Mouse (Mus musculus) cerebellum, postnatal 36 days (tissue): ENCODE measurements at regions not wholly inside any gene's neighbourhood (a gene's known extent, or its start where the extent isn't known, plus 50 kb on each side); places are given as distances from the start of the nearest gene placed in this dataset.

Experiments
- DNase-seq, 2 experiments: peaks; one replicate each; pipeline ENCODE4 v3.0.0; 2021 to 2022; ENCODE audit warnings: mixed read lengths in 2 of 2

GRCm38 (mm10) chr17:48792954-48793353 is 139.2 kb upstream of the Lrfn2 start:
- DNase-seq, result no peak

- peak; percentile 35 to 41 for DNase-seq
Observed at GRCm38 (mm10) chr17:48795773-48796172, 136.4 kb upstream of the Lrfn2 start.

- DNase-seq, result no peak
Observed at GRCm38 (mm10) chr17:48798196-48798595, 134.0 kb upstream of the Lrfn2 start.

GRCm38 (mm10) chr17:48802673-48803072 is 129.5 kb upstream of the Lrfn2 start:
- no peak for DNase-seq

- DNase-seq, result no peak
Observed at GRCm38 (mm10) chr17:48807905-48808304, 124.3 kb upstream of the Lrfn2 start.

GRCm38 (mm10) chr17:48814753-48815504 is 117.2 kb upstream of the Lrfn2 start:
- no peak for DNase-seq

GRCm38 (mm10) chr17:48816588-48817324 is 115.4 kb upstream of the Lrfn2 start:
- no peak for DNase-seq

GRCm38 (mm10) chr17:48817551-48817950 is 114.6 kb upstream of the Lrfn2 start:
- DNase-seq, result no peak

- DNase-seq, result no peak
Observed at GRCm38 (mm10) chr17:48819703-48820102, 112.5 kb upstream of the Lrfn2 start.

- no peak for DNase-seq
Observed at GRCm38 (mm10) chr17:48822101-48822876, 109.9 kb upstream of the Lrfn2 start.

- DNase-seq, result no peak
Observed at GRCm38 (mm10) chr17:48823921-48824320, 108.3 kb upstream of the Lrfn2 start.

GRCm38 (mm10) chr17:48825212-48825913 is 106.8 kb upstream of the Lrfn2 start:
- DNase-seq, result no peak

- no peak for DNase-seq
Observed at GRCm38 (mm10) chr17:48838297-48838979, 93.7 kb upstream of the Lrfn2 start.

- no peak for DNase-seq
Observed at GRCm38 (mm10) chr17:48847890-48848289, 84.3 kb upstream of the Lrfn2 start.

- no peak for DNase-seq
Observed at GRCm38 (mm10) chr17:48850910-48851309, 81.3 kb upstream of the Lrfn2 start.

- DNase-seq, result no peak
Observed at GRCm38 (mm10) chr17:48858891-48859290, 73.3 kb upstream of the Lrfn2 start.

GRCm38 (mm10) chr17:48870443-48870842 is 61.7 kb upstream of the Lrfn2 start:
- DNase-seq, result no peak

- no peak for DNase-seq
Observed at GRCm38 (mm10) chr17:48877505-48877904, 54.7 kb upstream of the Lrfn2 start.

- DNase-seq, result no peak
Observed at GRCm38 (mm10) chr17:48880590-48880989, 51.6 kb upstream of the Lrfn2 start.

- DNase-seq, result no peak
Observed at GRCm38 (mm10) chr17:48881946-48882345, 50.2 kb upstream of the Lrfn2 start.
